Mouse (Mus musculus): Measurements from ENCODE around the gene Olfr536. TPM values are rescaled to one million over a fixed set of nuclear protein-coding genes. Genes with fewer than 3 reads are reported as not detected.
"Not testable (repeated sequence)": the region's sequence is repeated elsewhere in the genome, so short reads cannot be mapped to it uniquely, and the experiment has no call there.

The Olfr536 gene
- polyA plus RNA-seq (2015; fragmentation: Nextera tagmentation; extraction: Ambion mirVana), result not detected in 2 replicates

DNA sequence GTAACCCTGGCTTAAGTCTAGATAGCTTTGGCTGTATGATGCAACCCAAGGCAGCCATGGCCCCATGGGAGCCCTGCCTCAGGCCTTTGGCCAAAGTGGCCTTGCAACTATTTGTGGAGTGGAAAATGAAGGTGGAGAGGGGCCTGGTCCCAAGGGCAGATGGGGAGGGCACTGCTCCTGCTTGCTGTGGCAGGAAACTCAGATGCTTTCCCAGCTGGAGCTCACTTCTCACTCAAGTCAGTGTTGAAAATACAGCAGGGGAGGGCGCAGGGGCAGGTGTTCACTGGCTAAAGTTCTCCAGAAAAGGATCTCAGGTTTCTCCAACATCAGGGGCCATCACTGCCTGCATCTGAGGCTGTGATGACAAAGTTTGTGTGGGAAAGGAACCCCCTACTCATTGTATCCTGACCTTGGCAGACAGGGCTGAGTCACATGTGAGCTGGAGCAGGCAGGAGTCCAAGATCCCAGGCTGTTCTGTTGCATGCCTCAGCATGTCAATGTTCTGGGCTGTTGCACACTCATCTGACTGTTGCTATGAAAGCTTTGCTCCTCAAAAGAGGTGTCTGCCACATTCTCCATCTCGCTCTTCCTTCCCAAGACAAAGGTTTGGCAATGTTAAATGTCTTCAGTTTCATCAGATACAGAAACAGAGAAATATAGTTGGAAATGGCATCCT is at the start of gene Olfr536:
TSS of gene Olfr536 (minus strand) at position 51 of the 676 bp plus-strand sequence.
- not testable (repeated sequence) for H3K4me1 ChIP-seq; H3K27ac ChIP-seq; H3K9me3 ChIP-seq; H3K9ac ChIP-seq; ATAC-seq (ENCODE audit: borderline replicate concordance, extremely low read depth, low FRiP score, low TSS enrichment); H3K4me2 ChIP-seq; H3K36me3 ChIP-seq; H3K27me3 ChIP-seq; H3K4me3 ChIP-seq
- 72% methylated on average over 2 of the region's 2 CpGs for WGBS

DNA sequence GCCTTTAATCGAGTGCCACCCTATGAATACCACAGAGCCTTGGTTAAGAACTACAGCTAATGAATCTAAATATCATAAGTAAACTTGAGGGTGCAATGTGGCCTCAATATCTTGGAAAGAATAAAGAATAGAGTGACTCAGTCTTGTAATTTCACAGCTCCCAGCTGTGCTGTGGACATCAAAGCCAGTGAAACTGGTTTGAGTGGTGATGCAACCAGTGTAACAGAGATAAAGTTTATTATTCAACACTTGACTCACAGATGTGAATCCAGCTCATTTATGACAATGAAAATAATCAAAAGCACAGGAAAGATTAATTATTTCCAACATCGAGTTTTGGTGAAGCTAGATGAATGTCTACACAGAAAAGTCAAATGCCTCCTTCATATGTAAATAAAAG is 32.5 kb upstream of the Olfr536 start:
- Histone ChIP-seq H3K27ac (no peak overlapping the region), H3K36me3 (no peaks in the 10 kb centered on the region), H3K4me2 (no peak overlapping the region), H3K4me1 (no peaks in the 10 kb centered on the region), H3K9ac (no peak overlapping the region), H3K27me3 (no peaks in the 10 kb centered on the region), H3K9me3 (no peaks in the 10 kb centered on the region), H3K4me3 (no peak overlapping the region)
- WGBS, result 44% methylated on average over 2 of the region's 2 CpGs
- ATAC-seq (ENCODE audit: borderline replicate concordance, extremely low read depth, low FRiP score, low TSS enrichment), result no peak

DNA sequence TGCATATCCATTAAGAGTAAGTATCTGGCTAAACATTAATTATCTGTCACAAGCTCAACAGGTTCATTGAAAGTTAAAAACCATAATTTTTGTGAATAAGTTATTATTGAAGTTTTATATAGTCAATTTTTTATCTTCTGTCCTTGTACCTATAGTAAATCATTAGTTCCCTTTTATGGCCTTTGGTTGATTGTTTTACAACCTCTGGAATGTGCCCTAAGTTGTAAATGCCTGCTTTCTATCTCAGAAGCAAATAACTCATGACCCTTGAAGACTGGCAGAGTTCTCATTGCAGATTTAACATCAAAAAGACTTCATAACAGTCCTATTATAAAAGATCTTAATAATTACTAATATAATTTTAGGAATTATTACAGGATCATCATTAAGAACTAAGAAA is 12.5 kb downstream of the Olfr536 start:
- no peak overlapping the region for H3K4me3 ChIP-seq
- no peaks in the 10 kb centered on the region for H3K4me1 ChIP-seq
- H3K27me3 ChIP-seq, result no peaks in the 10 kb centered on the region
- no peak overlapping the region for H3K4me2 ChIP-seq
- no peaks in the 10 kb centered on the region for H3K9me3 ChIP-seq
- no peak for ATAC-seq (ENCODE audit: borderline replicate concordance, extremely low read depth, low FRiP score, low TSS enrichment)
- no peak overlapping the region for H3K27ac ChIP-seq
- no peaks in the 10 kb centered on the region for H3K36me3 ChIP-seq
- H3K9ac ChIP-seq, result no peak overlapping the region

DNA sequence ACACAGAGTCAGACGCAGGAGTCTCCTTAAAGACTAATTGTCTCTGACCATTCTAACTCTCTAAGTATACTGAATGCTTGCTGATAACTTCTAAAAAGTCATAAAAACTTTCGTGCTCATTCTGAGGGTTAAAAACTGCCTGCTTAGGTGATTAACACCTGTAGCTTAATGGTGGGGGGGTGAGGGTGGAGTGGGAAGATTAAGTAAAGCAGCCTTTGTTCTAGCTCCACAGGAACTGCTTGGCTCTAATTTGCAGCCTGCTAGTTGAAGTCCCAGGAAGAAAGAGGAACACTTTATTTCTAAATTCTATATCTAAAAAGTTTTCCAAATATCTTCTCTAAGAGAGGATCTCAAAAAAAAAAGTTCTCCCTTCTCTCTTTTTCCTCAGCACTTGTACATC is 13.0 kb downstream of the Olfr536 start:
- Histone ChIP-seq H3K4me3 (no peak overlapping the region), H3K4me2 (no peak overlapping the region), H3K9me3 (no peaks in the 10 kb centered on the region), H3K9ac (no peak overlapping the region), H3K36me3 (no peaks in the 10 kb centered on the region), H3K27ac (no peak overlapping the region), H3K4me1 (no peaks in the 10 kb centered on the region), H3K27me3 (no peaks in the 10 kb centered on the region)
- WGBS, result 36% methylated on average over 2 of the region's 2 CpGs
- no peak for ATAC-seq (ENCODE audit: borderline replicate concordance, extremely low read depth, low FRiP score, low TSS enrichment)

DNA sequence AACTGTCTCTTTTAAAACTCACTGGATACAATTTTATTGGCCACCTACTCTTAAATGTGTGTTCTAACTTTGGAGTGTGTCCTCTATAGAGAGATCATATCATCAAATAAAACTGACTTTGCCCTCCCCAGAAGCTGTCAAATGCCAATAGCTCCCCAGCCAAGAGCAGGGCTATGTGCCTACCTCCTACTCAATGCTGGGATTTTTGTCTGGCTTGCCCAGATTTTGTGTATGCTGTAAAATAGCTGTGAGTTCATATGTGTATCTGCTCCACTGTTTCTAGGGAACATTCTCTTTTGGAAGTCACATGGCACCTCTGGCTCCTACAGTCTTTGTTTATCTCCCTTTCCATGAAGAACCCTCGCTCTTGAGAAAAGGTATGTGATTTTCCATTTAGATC is 18.2 kb downstream of the Olfr536 start:
- no peak overlapping the region for H3K4me2 ChIP-seq
- no peaks in the 10 kb centered on the region for H3K9me3 ChIP-seq
- H3K27ac ChIP-seq, result no peak overlapping the region
- H3K36me3 ChIP-seq, result no peaks in the 10 kb centered on the region
- no peaks in the 10 kb centered on the region for H3K4me1 ChIP-seq
- no peak overlapping the region for H3K4me3 ChIP-seq
- ATAC-seq (ENCODE audit: borderline replicate concordance, extremely low read depth, low FRiP score, low TSS enrichment), result no peak
- no peaks in the 10 kb centered on the region for H3K27me3 ChIP-seq
- 65% methylated on average over 1 of the region's 1 CpGs for WGBS
- H3K9ac ChIP-seq, result no peak overlapping the region

DNA sequence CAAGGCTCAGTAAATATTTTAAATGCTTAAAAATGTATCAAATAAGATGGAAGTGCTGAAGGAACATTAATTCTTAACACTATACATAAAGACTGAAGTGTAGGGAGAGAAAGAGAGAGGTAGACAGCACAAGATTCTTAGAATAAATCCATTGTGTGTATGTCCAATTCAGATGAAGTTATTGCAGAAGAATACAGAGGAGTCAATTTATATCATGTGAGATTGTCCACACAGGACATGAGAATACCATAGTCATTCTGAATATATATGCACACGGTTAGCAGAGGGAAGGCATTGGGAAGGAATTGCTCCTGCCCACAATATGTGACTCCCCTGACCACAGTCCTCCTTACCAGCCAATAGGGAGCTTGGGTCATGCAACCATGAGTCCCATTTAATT is 23.3 kb downstream of the Olfr536 start, which contains the start of gene Olfr535:
TSS of gene Olfr535 (plus strand) at position 301 of the 400 bp plus-strand sequence.
- H3K9me3 ChIP-seq, result no peaks in the 10 kb centered on the region
- no peak within 1 kb of the TSS for H3K4me3 ChIP-seq
- no peak within 1 kb of the TSS for H3K27ac ChIP-seq
- H3K4me2 ChIP-seq, result no peak within 1 kb of the TSS
- no peaks in the 10 kb centered on the region for H3K36me3 ChIP-seq
- WGBS, result 77% methylated on average over 1 of the region's 1 CpGs
- no peak within 1 kb of the TSS for H3K9ac ChIP-seq
- no peaks in the 10 kb centered on the region for H3K4me1 ChIP-seq
- no peak for ATAC-seq (ENCODE audit: borderline replicate concordance, extremely low read depth, low FRiP score, low TSS enrichment)
- H3K27me3 ChIP-seq, result no peaks in the 10 kb centered on the region

DNA sequence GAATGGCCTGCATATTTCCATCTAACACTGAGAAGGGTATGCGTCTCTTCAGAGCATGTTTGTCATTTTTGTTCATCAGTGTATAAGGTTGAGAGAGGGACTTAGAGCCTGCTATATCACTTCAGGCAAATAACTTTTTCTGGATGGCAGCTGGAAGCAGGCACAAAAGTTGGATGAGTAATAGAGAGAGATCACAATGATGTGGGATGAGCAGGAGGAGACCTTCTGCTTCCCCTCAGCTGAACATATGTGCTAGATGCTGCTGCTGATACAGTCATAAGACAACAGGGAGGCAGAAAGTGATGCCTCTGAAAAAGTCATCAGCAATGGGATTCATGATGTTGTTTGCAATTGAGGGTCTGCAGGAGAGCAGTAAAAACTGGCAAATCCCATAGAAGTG is 28.5 kb downstream of the Olfr536 start:
- Histone ChIP-seq H3K27me3 (no peaks in the 10 kb centered on the region), H3K4me1 (no peaks in the 10 kb centered on the region), H3K9ac (no peak overlapping the region), H3K36me3 (no peaks in the 10 kb centered on the region), H3K9me3 (no peaks in the 10 kb centered on the region), H3K4me2 (no peak overlapping the region), H3K27ac (no peak overlapping the region), H3K4me3 (no peak overlapping the region)
- WGBS, result 89% methylated on average over 1 of the region's 1 CpGs
- no peak for ATAC-seq (ENCODE audit: borderline replicate concordance, extremely low read depth, low FRiP score, low TSS enrichment)

DNA sequence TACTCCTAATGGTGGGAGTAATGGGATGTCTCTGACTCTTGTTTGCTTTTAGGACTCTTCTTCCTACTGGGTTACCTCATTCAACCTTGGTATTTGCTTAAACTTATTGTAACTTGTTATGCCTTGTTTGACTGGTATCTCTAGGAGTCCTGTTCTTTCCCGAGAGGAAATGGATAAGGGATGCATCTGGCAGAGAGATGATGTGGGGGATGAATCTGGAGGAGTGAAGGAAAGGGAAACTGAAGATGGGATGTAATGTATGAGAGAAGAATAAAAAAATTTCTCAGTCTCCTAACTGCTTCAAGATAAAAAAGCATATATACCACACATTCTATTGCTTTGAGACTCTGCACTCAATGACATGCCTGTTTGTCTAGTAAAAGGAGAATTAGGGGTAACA is 29.3 kb downstream of the Olfr536 start:
- Histone ChIP-seq H3K27ac (no peak overlapping the region), H3K4me1 (no peaks in the 10 kb centered on the region), H3K27me3 (no peaks in the 10 kb centered on the region), H3K9me3 (no peaks in the 10 kb centered on the region), H3K4me3 (no peak overlapping the region), H3K9ac (no peak overlapping the region), H3K4me2 (no peak overlapping the region), H3K36me3 (no peaks in the 10 kb centered on the region)
- no peak for ATAC-seq (ENCODE audit: borderline replicate concordance, extremely low read depth, low FRiP score, low TSS enrichment)
- WGBS, result 67% methylated on average over 1 of the region's 1 CpGs

DNA sequence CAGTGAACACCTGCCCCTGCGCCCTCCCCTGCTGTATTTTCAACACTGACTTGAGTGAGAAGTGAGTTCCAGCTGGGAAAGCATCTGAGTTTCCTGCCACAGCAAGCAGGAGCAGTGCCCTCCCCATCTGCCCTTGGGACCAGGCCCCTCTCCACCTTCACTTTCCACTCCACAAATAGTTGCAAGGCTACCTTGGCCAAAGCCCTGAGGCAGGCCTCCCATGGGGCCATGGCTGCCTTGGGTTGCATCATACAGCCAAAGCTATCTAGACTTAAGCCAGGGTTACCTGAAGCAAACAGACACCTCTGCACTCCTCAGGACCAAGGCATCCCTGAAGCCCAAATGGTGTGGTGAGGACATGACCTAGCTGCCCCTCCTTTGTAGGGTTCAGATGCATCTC is 44.1 kb downstream of the Olfr536 start, which contains the start of gene Olfr533:
TSS of gene Olfr533 (plus strand) at position 301 of the 400 bp plus-strand sequence.
- not testable (repeated sequence) for ATAC-seq (ENCODE audit: borderline replicate concordance, extremely low read depth, low FRiP score, low TSS enrichment); H3K9me3 ChIP-seq; H3K27ac ChIP-seq; H3K4me1 ChIP-seq; H3K27me3 ChIP-seq; H3K9ac ChIP-seq; H3K36me3 ChIP-seq; H3K4me3 ChIP-seq; H3K4me2 ChIP-seq
- 43% methylated on average over 1 of the region's 1 CpGs for WGBS

Other genes with a start within 250 kb of the Olfr536 start
- gene Olfr525, start 186.5 kb downstream of the Olfr536 start, polyA plus RNA-seq (2015; fragmentation: Nextera tagmentation; extraction: Ambion mirVana), result not detected in 2 replicates
- gene Olfr527, start 173.4 kb downstream of the Olfr536 start, polyA plus RNA-seq (2015; fragmentation: Nextera tagmentation; extraction: Ambion mirVana), result not detected in 2 replicates
- not detected in 2 replicates for gene Olfr60, start 145.7 kb downstream of the Olfr536 start, polyA plus RNA-seq (2015; fragmentation: Nextera tagmentation; extraction: Ambion mirVana)
- gene Olfr530, start 131.1 kb downstream of the Olfr536 start, polyA plus RNA-seq (2015; fragmentation: Nextera tagmentation; extraction: Ambion mirVana), result not detected in 2 replicates
- not detected in 2 replicates for gene Olfr531, start 104.5 kb downstream of the Olfr536 start, polyA plus RNA-seq (2015; fragmentation: Nextera tagmentation; extraction: Ambion mirVana)
- not detected in 2 replicates for gene Olfr532, start 85.8 kb downstream of the Olfr536 start, polyA plus RNA-seq (2015; fragmentation: Nextera tagmentation; extraction: Ambion mirVana)
- gene Olfr533, start 44.0 kb downstream of the Olfr536 start, polyA plus RNA-seq (2015; fragmentation: Nextera tagmentation; extraction: Ambion mirVana), result not detected in 2 replicates
- not detected in 2 replicates for gene Olfr535, start 23.2 kb downstream of the Olfr536 start, polyA plus RNA-seq (2015; fragmentation: Nextera tagmentation; extraction: Ambion mirVana)
- not detected in 2 replicates for gene Olfr538, start 60.5 kb upstream of the Olfr536 start, polyA plus RNA-seq (2015; fragmentation: Nextera tagmentation; extraction: Ambion mirVana)
- not detected in 2 replicates for gene Olfr46, start 93.9 kb upstream of the Olfr536 start, polyA plus RNA-seq (2015; fragmentation: Nextera tagmentation; extraction: Ambion mirVana)
- not detected in 2 replicates for gene Olfr61, start 121.6 kb upstream of the Olfr536 start, polyA plus RNA-seq (2015; fragmentation: Nextera tagmentation; extraction: Ambion mirVana)
- gene Olfr53, start 139.1 kb upstream of the Olfr536 start, polyA plus RNA-seq (2015; fragmentation: Nextera tagmentation; extraction: Ambion mirVana), result not detected in 2 replicates
- gene Olfr539, start 152.5 kb upstream of the Olfr536 start, polyA plus RNA-seq (2015; fragmentation: Nextera tagmentation; extraction: Ambion mirVana), result not detected in 2 replicates
- gene Olfr45, start 174.6 kb upstream of the Olfr536 start, polyA plus RNA-seq (2015; fragmentation: Nextera tagmentation; extraction: Ambion mirVana), result not detected in 2 replicates
- gene Olfr541, start 189.9 kb upstream of the Olfr536 start, polyA plus RNA-seq (2015; fragmentation: Nextera tagmentation; extraction: Ambion mirVana), result not detected in 2 replicates